Mouse (Mus musculus) intestine, postnatal 0 days (tissue): ENCODE data around the gene Glis3. TPM values are rescaled to one million over a fixed set of nuclear protein-coding genes. Genes with fewer than 3 reads are reported as not detected.
A peak's percentile ranks its signal among the peaks of the same experiment; 100 is the strongest.

Experiments used
- ATAC-seq: fragments of 200-750 bp; cut with Nextera tagmentation; 2 replicates; pipeline ENCODE4 v1.8.0; 2017; ENCODE audit warnings: mild to moderate bottlenecking, moderate TSS enrichment, moderate library complexity
- H3K27ac ChIP-seq: fragments of 300-500 bp; sonication (generic); 2 replicates; pipeline ENCODE4 v1.5.1; 2014; ENCODE audit warnings: mild to moderate bottlenecking, low read depth, low read length, moderate library complexity
- H3K27me3 ChIP-seq: fragments of 300-500 bp; sonication (generic); replicated peaks from 2 replicates; pipeline ENCODE4 v1.6.1; 2014; ENCODE audit warnings: low read length, mixed read lengths; ENCODE audit not compliant: control insufficient read depth, insufficient read depth
- H3K36me3 ChIP-seq: fragments of 300-500 bp; sonication (generic); 2 replicates; pipeline ENCODE4 v1.6.1; 2014; ENCODE audit warnings: mild to moderate bottlenecking, moderate library complexity; ENCODE audit not compliant: control insufficient read depth, insufficient read depth
- H3K4me1 ChIP-seq: fragments of 300-500 bp; sonication (generic); replicated peaks from 2 replicates; pipeline ENCODE4 v1.6.1; 2014; ENCODE audit warnings: antibody characterized with exemption, low read length, mixed read lengths; ENCODE audit not compliant: control insufficient read depth, insufficient read depth
- H3K4me2 ChIP-seq: fragments of 300-500 bp; sonication (generic); replicated peaks from 2 replicates; pipeline ENCODE4 v1.6.1; 2014; ENCODE audit warnings: low read depth, mild to moderate bottlenecking, moderate library complexity
- H3K4me3 ChIP-seq: fragments of 300-500 bp; sonication (generic); 2 replicates; pipeline ENCODE4 v1.5.1; 2014; ENCODE audit warnings: low read depth, low read length
- H3K9ac ChIP-seq: fragments of 300-500 bp; sonication (generic); 2 replicates; pipeline ENCODE4 v1.6.1; 2014; ENCODE audit warnings: mild to moderate bottlenecking, low read depth, low read length
- H3K9me3 ChIP-seq: fragments of 300-500 bp; sonication (generic); 2 replicates; pipeline ENCODE4 v1.6.1; 2016; ENCODE audit warnings: mixed run types; ENCODE audit not compliant: control insufficient read depth
- CTCF ChIP-seq: sonication (generic); IDR thresholded peaks from 2 replicates; pipeline ENCODE4 v1.5.1; 2016; ENCODE audit warnings: low read depth, mild to moderate bottlenecking, control low read depth, antibody characterized with exemption, moderate library complexity
- WGBS: fragments of 180-500 bp; shearing (Covaris S2); extraction: QIAGEN DNeasy Blood & Tissue Kit; methylation state at CpG from one replicate; pipeline ENCODE4 v1.1.7; 2014; 5-methylcytosine and 5-hydroxymethylcytosine counted together
- polyA plus RNA-seq: library from polyadenylated mRNA; unstranded; fragments of >200 nt; fragmentation: Nextera tagmentation; extraction: Ambion mirVana; gene quantifications from 2 replicates; pipeline ENCODE4 v1.2.1, GENCODE M21; 2015

Glis3 gene
- polyA plus RNA-seq, 1 experiment from 2014 or later: 0.86 TPM

DNA sequence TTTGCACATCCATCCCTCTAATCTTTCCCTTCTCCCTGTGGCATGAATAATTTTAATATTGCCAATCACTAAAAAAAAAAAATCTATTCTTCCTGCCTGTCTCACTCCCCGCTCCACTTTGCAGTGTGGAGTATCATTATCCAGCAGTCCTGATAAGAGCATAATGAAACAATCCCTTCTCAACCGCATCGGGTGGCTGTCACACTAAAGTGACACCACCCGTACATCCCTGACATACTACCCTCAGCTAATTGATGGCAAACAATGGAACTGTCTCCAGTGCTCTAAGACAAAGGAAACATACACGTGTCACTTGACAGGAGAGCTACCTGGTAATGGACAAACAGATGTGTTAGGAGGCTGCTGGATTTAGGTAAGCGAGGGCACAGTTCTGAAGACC lies 373.8 kb downstream of the Glis3 start:
- Histone ChIP-seq H3K27me3 (no peaks in the 10 kb centered on the region), H3K4me3 (no peak overlapping the region), H3K4me2 (no peak overlapping the region), H3K9me3 (no peaks in the 10 kb centered on the region), H3K9ac (no peak overlapping the region), H3K27ac (no peak overlapping the region), H3K4me1 (no peaks in the 10 kb centered on the region), H3K36me3 (no peaks in the 10 kb centered on the region)
- 55% methylated on average over 6 of the region's 6 CpGs for WGBS
- TF ChIP-seq CTCF: no peak
- no peak for ATAC-seq

DNA sequence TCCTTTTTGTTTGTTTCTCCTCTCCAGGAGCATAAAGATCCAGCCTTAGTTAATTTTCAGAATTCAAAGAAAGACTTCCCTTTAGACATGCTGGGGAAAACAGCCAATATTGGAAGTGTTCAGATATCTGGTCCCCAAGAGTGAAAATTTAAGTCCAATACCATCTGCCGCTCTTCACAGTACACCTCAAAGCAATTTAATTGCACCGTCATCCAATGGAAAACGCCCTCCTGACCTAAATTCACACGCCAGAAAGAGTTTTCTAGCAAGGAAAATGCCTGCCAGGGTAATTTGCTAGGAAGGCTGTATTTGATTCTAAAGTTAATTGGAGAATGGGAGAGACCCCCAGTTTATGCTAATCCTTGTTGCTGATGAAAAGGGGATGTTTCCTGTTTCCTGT lies 374.4 kb downstream of the Glis3 start:
- no peak for TF ChIP-seq CTCF
- Histone ChIP-seq H3K9ac (no peak overlapping the region), H3K27ac (no peak overlapping the region), H3K9me3 (no peaks in the 10 kb centered on the region), H3K4me3 (no peak overlapping the region), H3K36me3 (no peaks in the 10 kb centered on the region), H3K4me1 (no peaks in the 10 kb centered on the region), H3K4me2 (no peak overlapping the region), H3K27me3 (no peaks in the 10 kb centered on the region)
- no peak for ATAC-seq
- 57% methylated on average over 4 of the region's 4 CpGs for WGBS

DNA sequence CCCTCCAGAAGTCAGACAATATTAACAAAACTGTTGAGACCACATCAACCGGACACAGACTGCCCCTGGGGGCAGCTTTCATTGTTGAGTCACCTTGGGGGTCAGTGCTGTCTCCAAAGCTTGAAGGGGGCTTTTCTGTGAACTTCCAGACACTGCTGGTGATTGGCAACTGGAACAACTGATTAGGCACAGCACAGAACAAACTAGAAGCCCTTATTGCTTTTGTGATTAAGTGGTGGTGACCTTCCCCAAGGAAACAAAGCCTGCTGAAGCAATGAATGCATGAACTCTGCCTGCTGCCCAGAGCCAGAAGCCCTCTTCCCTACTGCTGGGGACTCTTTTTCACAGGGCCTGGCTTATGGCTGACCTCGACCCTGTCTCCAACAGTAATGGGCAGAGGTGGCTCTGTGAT lies 377.0 kb downstream of the Glis3 start:
- Histone ChIP-seq H3K27me3 (no peaks in the 10 kb centered on the region), H3K4me2 (no peak overlapping the region), H3K9me3 (no peaks in the 10 kb centered on the region), H3K9ac (no peak overlapping the region), H3K4me3 (no peak overlapping the region), H3K36me3 (no peaks in the 10 kb centered on the region), H3K4me1 (no peaks in the 10 kb centered on the region), H3K27ac (no peak overlapping the region)
- no peak for ATAC-seq
- no peak for TF ChIP-seq CTCF
- WGBS: 83% methylated on average over 2 of the region's 2 CpGs

DNA sequence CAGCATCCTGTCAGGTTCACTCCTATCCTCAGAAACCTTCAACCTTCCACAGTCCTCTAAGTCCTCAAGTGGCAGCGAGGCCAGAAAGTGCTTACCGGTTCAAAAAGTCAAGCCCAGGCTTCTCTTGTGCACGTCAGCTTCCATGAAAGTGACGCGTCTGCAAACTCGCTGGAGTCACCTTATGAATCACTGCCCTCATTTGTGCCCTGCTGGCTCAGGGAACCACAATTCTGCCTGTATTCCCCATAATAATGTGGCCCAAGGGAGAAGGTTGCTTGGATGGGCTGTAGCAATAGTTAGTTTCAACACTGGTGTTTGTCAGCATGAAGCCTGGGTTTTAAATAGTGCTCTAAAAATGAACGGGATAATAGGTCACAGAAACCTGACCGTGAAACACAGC lies 379.7 kb downstream of the Glis3 start:
- Histone ChIP-seq H3K9me3 (no peaks in the 10 kb centered on the region), H3K36me3 (no peaks in the 10 kb centered on the region), H3K4me3 (no peak overlapping the region), H3K27ac (no peak overlapping the region), H3K4me1 (no peaks in the 10 kb centered on the region), H3K27me3 (no peaks in the 10 kb centered on the region), H3K4me2 (no peak overlapping the region), H3K9ac (no peak overlapping the region)
- ATAC-seq: no peak
- 91% methylated on average over 8 of the region's 8 CpGs for WGBS
- TF ChIP-seq CTCF: no peak

DNA sequence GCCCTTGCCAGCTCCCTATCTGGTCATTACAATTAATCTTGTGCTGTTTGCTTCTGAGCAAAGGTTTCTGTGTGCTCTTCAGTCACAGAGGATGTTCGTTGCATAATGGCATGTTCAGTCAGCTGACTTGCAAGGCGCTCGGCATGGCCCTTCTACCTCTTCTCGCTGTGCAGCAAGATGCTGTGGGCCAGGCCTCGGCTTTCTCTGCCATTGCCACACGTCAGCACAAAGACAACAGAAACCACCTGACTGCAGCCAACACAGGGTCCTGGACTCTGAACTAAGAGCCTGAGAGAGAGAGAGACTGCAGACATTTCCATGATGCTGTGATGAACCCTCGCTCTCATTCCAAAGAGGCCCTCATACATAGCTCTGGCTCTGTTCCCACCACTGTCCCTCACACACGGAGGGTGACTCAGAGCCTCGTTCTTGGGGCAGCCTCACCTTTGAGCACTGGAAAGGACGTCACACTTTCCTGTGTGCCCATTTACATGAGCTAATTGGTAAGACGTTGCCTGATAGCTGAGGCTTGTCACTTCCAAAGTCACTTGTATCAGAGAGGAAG lies 380.6 kb downstream of the Glis3 start:
- no peak overlapping the region for H3K4me3 ChIP-seq
- no peaks in the 10 kb centered on the region for H3K36me3 ChIP-seq
- 57% methylated on average over 11 of the region's 11 CpGs for WGBS
- no peak for TF ChIP-seq CTCF
- H3K4me1 ChIP-seq: no peaks in the 10 kb centered on the region
- no peaks in the 10 kb centered on the region for H3K9me3 ChIP-seq
- H3K27me3 ChIP-seq: no peaks in the 10 kb centered on the region
- ATAC-seq: peak; percentile 43; the same call in 1 of the 2 replicates
- H3K27ac ChIP-seq: no peak overlapping the region
- no peak overlapping the region for H3K9ac ChIP-seq
- H3K4me2 ChIP-seq: no peak overlapping the region

DNA sequence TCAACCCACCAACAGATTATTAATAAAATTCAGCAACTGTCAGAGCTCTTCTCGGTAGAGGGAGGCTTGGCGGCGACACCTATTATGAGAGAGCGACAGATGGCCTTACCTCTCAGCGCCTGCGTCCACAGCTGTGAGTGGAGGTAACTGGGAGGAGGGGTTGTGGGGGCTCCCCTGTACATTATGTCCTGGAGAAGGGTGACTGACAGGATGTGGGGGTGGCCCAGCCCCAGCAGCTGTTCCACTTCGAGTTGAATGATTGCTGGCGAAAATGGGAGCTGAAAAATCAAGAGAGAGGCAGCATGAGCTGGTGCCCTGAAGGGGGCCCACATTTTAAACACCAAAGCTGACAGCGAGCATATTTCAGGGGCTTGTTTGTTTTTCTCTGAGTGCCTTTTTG lies 381.2 kb downstream of the Glis3 start:
- Histone ChIP-seq H3K27ac (no peak overlapping the region), H3K36me3 (no peaks in the 10 kb centered on the region), H3K4me3 (no peak overlapping the region), H3K4me1 (no peaks in the 10 kb centered on the region), H3K9ac (no peak overlapping the region), H3K27me3 (no peaks in the 10 kb centered on the region), H3K4me2 (no peak overlapping the region), H3K9me3 (no peaks in the 10 kb centered on the region)
- ATAC-seq: no peak
- 71% methylated on average over 9 of the region's 9 CpGs for WGBS
- TF ChIP-seq CTCF: no peak

DNA sequence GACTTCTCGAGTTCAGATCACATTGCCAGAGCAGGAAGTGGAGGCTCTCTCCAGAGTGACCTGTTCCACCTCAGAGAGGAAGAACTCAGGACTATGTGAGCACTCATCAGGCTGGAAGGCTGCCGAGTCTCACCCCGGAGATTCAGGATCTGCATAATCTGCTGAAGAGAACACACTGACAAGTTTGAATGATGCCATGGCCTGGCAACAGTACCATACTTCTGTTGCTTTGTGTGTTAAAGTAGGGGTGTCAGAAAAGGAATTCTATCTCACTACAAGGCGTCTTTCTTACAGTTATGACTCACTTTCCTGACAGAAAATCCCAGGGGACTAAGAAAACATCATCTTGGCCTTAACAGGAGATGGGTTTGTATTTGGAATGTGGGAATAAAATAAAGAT lies 388.3 kb downstream of the Glis3 start:
- Histone ChIP-seq H3K27me3 (no peaks in the 10 kb centered on the region), H3K4me3 (no peak overlapping the region), H3K9me3 (no peaks in the 10 kb centered on the region), H3K27ac (no peak overlapping the region), H3K36me3 (no peaks in the 10 kb centered on the region), H3K9ac (no peak overlapping the region), H3K4me2 (no peak overlapping the region), H3K4me1 (no peaks in the 10 kb centered on the region)
- no peak for TF ChIP-seq CTCF
- WGBS: 79% methylated on average over 4 of the region's 4 CpGs
- no peak for ATAC-seq
